Mouse (Mus musculus): Measurements from ENCODE around the gene P2rx3. TPM values are rescaled to one million over a fixed set of nuclear protein-coding genes. Genes with fewer than 3 reads are reported as not detected.

Gene P2rx3
- polyA plus RNA-seq, 1 experiment = 0.04 TPM

DNA sequence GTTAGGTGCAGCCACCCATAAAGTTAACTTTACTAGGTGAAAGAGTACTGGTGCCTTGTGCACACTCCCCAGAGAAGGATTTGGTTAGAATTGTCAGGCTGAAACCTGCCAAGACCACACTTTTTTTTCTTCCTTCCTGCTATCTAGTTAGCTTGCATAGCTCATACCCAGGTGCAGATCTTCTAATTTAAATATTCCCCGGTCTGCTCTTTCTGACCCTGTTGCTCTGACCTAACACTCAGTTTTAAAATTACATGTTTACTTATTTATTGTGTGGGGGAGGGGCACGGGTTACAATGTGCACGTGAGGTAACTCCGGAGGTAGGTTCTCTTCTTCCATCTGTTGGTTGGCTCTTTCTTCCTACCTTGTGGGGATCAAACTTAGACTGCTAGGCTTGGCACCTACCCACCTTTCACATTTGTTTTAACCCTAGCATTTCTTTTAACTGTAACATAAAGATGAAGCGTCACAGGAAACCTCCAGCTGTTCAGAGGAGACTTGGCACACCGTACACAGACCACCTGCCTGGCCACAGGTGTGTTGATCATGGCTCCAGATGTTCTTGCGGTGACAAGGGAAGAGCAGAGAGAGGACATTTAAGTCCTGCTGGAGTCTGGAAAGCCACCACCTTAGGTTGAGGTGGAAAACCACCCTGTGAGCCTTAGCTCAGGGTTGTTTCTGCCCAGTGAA, 73.0 kb downstream of the P2rx3 start:
- TF ChIP-seq GATA1 (IDR thresholded peaks at IDR 0.05; ENCODE audit: low read length) = no peak

DNA sequence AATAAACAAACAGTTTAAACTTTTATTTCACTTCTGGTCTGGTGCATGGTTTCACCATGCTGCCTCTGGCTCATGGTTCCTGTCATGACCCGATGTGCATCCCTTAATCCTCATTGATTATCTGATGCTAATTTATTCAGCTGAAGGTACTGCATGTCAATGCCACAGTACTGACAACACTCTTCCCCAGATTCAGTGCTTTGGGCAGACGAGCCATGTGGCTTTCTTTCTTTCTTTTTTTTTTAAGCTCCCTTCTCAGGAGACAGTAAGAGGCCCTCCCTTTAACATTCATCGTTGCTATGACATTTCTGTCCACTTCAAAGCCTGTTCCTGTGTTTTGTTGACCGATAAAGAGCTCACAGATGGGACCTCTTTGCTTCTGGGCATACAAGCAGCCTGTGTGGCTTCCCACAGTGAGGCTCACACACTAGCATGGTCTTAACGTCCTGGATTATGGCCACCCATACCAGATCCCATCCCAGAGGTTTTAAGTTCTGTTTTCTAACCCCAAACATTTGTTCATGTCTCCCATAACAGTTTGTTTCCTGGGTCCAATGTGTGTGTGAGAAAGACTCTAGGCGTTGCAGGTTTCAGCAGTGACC, 74.3 kb downstream of the P2rx3 start:
- no peak for TF ChIP-seq GATA1 (IDR thresholded peaks at IDR 0.05; ENCODE audit: low read length)

DNA sequence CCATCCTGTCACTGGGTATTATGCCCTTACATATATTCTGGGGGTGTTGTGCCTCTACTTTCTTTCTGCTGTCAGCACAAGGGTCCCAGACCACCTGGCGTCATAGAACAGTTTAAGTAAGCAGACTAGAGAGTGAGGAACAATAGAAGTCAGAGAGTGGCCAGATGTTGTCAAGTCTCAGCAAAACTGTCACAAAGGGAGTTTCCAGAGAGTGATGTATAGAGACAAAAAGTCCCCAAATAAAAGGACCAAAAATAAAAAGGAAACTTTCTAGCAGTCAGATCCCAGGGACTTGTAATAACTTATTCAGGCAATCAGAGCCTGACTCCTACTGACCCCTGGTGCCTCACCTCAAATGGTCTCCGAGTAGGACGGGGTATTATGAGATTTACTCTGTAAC, 75.4 kb downstream of the P2rx3 start:
- no peak for TF ChIP-seq GATA1 (IDR thresholded peaks at IDR 0.05; ENCODE audit: low read length)

DNA sequence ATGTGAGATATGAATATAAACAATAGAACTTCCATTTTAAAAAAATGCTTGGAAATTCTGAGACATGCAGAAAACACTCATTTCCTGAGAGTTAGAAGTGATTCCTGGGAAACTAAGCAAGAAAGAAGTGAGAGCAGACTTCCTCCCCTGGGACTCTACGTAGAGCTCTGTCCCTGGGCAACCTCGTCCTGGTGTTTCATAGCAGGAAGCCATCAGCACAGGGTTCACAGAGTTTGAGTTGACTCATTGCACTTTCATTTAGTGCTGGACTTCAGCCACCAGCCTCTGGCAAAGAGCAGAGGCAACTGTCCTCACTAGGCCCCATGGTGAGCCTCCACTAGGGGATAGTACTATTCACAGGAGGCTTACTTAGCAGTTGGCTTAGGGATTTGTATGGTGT, 76.0 kb downstream of the P2rx3 start:
- TF ChIP-seq GATA1 (IDR thresholded peaks at IDR 0.05; ENCODE audit: low read length) = no peak

DNA sequence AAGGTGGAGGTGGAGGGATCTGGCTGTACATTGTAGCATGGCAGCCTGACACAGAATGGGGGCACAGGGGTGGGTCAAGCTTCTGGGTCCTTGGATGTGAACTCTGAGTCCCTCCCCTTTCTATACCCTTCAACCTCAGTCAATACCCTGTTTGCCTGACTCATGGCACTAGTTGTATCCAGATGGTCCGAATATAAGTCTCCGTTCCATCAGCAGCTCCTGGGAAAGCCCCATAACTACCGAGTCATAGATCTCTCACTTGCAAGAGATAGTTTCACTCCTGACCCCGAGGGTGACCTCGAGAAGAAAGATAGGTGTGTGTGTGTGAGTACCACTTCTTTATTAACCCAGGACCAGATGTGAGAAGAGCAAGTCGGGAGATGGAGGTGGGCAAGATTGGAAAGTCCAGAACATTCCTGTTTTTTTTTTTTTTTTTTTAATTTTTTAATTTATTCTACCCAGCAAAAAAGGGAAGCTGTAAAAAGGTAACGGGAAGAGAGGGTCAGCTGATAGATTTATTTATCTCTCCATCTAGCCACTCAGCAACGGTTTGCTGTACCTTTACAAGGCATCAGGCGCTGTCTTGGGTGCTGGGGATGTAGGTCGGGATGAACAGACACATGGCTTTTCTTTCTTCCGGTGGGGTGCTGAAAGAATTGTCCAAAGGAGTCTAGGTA, 78.5 kb downstream of the P2rx3 start:
- no peak for TF ChIP-seq GATA1 (IDR thresholded peaks at IDR 0.05; ENCODE audit: low read length)

DNA sequence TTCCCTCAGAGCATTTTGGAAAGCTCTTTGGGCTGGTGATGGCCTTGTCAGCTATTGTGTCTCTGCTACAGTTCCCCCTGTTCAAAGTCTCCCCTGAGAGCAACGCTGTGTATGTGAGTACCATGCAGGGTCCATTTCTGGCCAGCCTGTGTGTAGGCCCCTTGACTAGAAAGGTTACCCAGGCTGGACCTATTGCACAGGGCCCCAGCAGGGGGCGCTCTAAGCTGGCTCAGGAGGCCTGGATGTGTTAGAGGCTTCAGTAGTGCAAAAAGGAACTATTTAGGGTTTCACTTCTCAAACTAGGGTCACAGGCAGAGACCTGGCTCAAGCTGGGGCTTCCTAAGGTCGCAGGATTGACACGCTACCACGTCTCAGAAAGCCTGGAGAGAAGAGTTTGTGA, 81.0 kb downstream of the P2rx3 start:
- TF ChIP-seq GATA1 (IDR thresholded peaks at IDR 0.05; ENCODE audit: low read length) = no peak

DNA sequence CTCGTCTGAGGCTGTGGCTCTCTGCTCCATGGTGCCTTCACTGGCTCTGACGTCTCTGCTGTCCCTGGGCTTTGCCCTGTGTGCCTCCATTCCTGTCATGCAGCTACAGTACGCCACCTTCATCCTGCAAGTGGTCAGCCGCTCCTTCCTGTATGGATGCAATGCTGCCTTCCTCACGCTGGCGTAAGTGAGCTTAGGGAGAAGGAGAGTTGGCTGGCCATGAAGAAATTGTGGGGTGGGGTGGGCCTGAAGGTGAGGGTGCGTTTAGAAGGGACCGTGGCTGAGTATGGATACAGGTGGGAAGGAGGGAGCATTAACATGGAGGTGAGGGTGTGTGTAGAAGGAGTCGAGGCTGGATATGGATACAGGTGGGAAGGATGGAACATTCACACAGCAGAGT, 81.8 kb downstream of the P2rx3 start:
- TF ChIP-seq GATA1 (IDR thresholded peaks at IDR 0.05; ENCODE audit: low read length) = no peak

DNA sequence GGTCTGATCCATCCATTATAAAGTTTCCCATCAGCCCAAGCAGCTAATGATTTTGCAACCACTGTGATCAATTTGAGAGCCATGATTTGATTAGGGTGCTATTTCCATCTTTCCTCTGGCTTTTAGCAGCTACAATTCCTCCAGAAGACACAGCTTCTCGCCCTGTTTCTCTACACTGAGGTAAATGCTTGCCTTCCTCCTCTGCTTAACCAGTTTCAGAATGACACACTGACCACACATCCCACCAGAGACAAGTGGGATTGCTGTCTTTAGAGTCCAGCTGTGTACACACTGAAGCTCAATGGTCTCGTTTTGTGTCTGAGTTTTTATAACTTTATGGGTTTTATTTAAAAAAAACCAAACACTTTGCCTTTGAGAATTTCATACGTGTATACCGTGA, 84.6 kb downstream of the P2rx3 start:
- TF ChIP-seq GATA1 (IDR thresholded peaks at IDR 0.05; ENCODE audit: low read length) = no peak

DNA sequence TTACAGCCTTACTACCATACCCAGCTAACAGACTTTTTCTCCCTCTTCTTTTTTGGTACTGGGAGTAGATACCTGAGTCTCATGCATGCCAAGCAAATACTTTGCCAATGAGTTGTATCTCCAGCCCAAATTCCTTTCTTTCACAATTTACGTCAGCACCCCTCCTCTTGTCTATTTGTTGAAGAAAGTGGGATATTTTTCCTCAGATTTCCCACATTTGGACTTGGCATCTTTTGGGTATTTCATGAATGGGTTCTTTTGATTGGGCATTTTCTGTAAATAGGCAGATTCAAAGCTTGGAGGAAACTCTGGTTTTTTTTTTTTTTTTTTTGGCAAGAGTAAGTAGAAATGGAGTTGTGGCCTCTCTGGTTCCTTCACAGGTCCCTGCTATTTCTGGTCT, 85.0 kb downstream of the P2rx3 start:
- TF ChIP-seq GATA1 (IDR thresholded peaks at IDR 0.05; ENCODE audit: low read length) = no peak

DNA sequence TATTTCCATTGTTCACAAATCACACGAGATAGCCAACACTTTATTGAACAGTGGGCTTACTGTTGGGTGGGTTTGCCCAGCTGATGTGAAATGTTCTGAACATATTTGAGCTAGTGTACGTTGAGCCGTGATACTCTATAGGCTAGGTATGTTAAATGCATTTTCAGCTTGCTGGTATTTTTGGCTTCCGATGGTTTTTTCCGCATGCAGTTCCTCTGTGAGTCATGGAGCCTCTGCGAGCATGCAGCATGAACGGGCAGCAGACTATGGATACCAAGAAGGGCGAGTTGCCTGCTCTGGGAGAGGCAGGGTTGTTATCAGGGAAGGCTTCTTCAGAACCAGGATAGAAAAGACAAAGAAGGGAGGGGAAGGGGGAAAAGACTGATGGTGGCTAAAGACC, 86.2 kb downstream of the P2rx3 start:
- TF ChIP-seq GATA1 (IDR thresholded peaks at IDR 0.05; ENCODE audit: low read length) = no peak

DNA sequence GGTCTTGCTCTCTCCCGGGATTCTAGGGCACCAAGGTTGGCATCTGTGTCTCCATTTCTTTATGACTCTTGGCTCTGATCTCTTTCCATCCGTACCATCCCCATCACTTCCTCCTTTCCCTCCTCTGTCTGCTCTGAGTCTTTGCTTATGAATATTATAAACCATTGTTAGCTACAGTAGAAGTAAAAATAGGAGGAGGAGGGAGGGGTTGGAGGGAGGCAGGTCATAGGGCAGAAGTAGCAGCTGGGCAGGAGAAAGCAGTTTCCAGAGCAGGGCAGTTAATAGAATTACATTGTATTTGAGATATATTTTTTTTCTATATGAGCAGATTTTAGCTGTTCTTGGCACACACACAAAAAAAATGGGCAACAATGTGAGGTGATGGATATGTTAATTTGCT, 88.5 kb downstream of the P2rx3 start:
- TF ChIP-seq GATA1 (IDR thresholded peaks at IDR 0.05; ENCODE audit: low read length) = no peak

Other genes starting within 250 kb of the P2rx3 start
- 1.5 and 5.3 TPM in 2 replicates for gene Ube2l6, start 238.6 kb downstream of the P2rx3 start, polyA plus RNA-seq (2012)
- not detected in 2 replicates for gene Smtnl1, start 214.8 kb downstream of the P2rx3 start, polyA plus RNA-seq (2012)
- gene Timm10, start 210.5 kb downstream of the P2rx3 start, polyA plus RNA-seq (2012) = 13.4 and 17.2 TPM in 2 replicates
- gene Slc43a1, start 198.6 kb downstream of the P2rx3 start, polyA plus RNA-seq (2012) = not detected in 2 replicates
- not detected in 2 replicates for gene Rtn4rl2, start 150.8 kb downstream of the P2rx3 start, polyA plus RNA-seq (2012)
- 16.5 and 23.1 TPM in 2 replicates for gene Slc43a3, start 100.9 kb downstream of the P2rx3 start, polyA plus RNA-seq (2012)
- not detected in 2 replicates for gene Prg2, start 57.0 kb downstream of the P2rx3 start, polyA plus RNA-seq (2012)
- gene Prg3, start 49.2 kb downstream of the P2rx3 start, polyA plus RNA-seq (2012) = not detected in 2 replicates
- 58.3 and 107 TPM in 2 replicates for gene Ssrp1, start 228 bp downstream of the P2rx3 start, polyA plus RNA-seq (2012)
- gene Tnks1bp1, start 10.6 kb upstream of the P2rx3 start, polyA plus RNA-seq (2012) = 2.5 and 3.7 TPM in 2 replicates
- not detected in 2 replicates for gene Aplnr, start 98.8 kb upstream of the P2rx3 start, polyA plus RNA-seq (2012)
- gene Lrrc55, start 159.7 kb upstream of the P2rx3 start, polyA plus RNA-seq (2012) = not detected in 2 replicates